Mouse (Mus musculus) liver, postnatal 0 days (tissue): ENCODE data around the gene Tmem189.

Experiments used
- CTCF ChIP-seq: sonication (generic); IDR thresholded peaks from 2 replicates; pipeline ENCODE4 v1.5.1; 2016; ENCODE audit warnings: antibody characterized with exemption, low read depth
- EP300 ChIP-seq: IDR thresholded peaks from 2 replicates; pipeline ENCODE4 v1.6.1; 2016; ENCODE audit warnings: antibody characterized with exemption, low read depth, mild to moderate bottlenecking

- TF ChIP-seq CTCF (no peak), EP300 (no peak)
These were observed 93.4 kb downstream of the Tmem189 start for GRCm38 (mm10) chr2:167596262-167596661.
